Mouse (Mus musculus) small intestine, adult 2 months (tissue): ENCODE data around the gene Hinfp. TPM values are rescaled to one million over a fixed set of nuclear protein-coding genes. Genes with fewer than 3 reads are reported as not detected.

Experiments used
- H3K27ac ChIP-seq: fragments of 200-500 bp; 2 replicates; pipeline ENCODE4 v1.5.1; 2012; ENCODE audit warnings: low read depth, low read length, control low read depth, inconsistent platforms; ENCODE audit not compliant: insufficient read depth
- H3K27me3 ChIP-seq: fragments of 200-500 bp; 2 replicates; pipeline ENCODE4 v1.6.1; 2012; ENCODE audit warnings: mild to moderate bottlenecking, moderate library complexity, low read length, inconsistent platforms; ENCODE audit not compliant: control insufficient read depth, insufficient read depth
- H3K36me3 ChIP-seq: fragments of 200-500 bp; 2 replicates; pipeline ENCODE4 v1.6.1; 2012; ENCODE audit warnings: mild to moderate bottlenecking, low read length, control low read depth, inconsistent platforms; ENCODE audit not compliant: control insufficient read depth, insufficient read depth
- H3K4me1 ChIP-seq: fragments of 200-500 bp; 2 replicates; pipeline ENCODE4 v1.6.1; 2012; ENCODE audit warnings: low read length, inconsistent platforms, mixed read lengths; ENCODE audit not compliant: control insufficient read depth, insufficient read depth, insufficient read length
- H3K4me3 ChIP-seq: fragments of 200-500 bp; 2 replicates; pipeline ENCODE4 v1.5.1; 2012; ENCODE audit warnings: low read depth, mild to moderate bottlenecking, control low read depth, inconsistent platforms, low read length, moderate library complexity
- CTCF ChIP-seq: fragments of 200-500 bp; IDR thresholded peaks from 2 replicates; pipeline ENCODE4 v1.5.1; 2012; ENCODE audit warnings: low read depth, mild to moderate bottlenecking, control low read depth, inconsistent platforms, low read length, moderate library complexity, mixed read lengths; ENCODE audit not compliant: insufficient replicate concordance, insufficient read length; ENCODE audit errors: extremely low read depth
- POLR2A ChIP-seq: fragments of 200-500 bp; IDR thresholded peaks from 2 replicates; pipeline ENCODE4 v1.6.1; 2012; ENCODE audit warnings: low read depth, mild to moderate bottlenecking, control low read depth, inconsistent platforms, low read length, moderate library complexity
- WGBS: fragments of 180-500 bp; shearing (Covaris S2); methylation state at CpG from one replicate; pipeline ENCODE4 v1.1.7; 2018; 5-methylcytosine and 5-hydroxymethylcytosine counted together
- polyA plus RNA-seq: library from polyadenylated mRNA; depleted of rRNA; stranded (reverse); fragments of >200 nt; gene quantifications from 2 replicates; pipeline ENCODE4 v1.2.3, GENCODE M21; 2012

Gene Hinfp
- polyA plus RNA-seq, 1 experiment = 20.8 TPM

GRCm38 (mm10) chr9:44268027-44268360 is 37.5 kb downstream of the Hinfp start:
- TF ChIP-seq CTCF = peak; percentile 85
- TF ChIP-seq POLR2A = no peak; the same call in 1 of the 2 replicates
- Histone ChIP-seq H3K4me3 (peak overlapping the region; percentile 73), H3K27ac (peak overlapping the region; percentile 82), H3K36me3 (peaks cover 2% of the 10 kb centered on the region; the same call in 1 of the 2 replicates), H3K27me3 (no peaks in the 10 kb centered on the region), H3K4me1 (peaks cover 2% of the 10 kb centered on the region; the same call in 1 of the 2 replicates)
- WGBS = 3% methylated on average over 28 of the region's 28 CpGs

- TF ChIP-seq CTCF (no peak), POLR2A (no peak)
- H3K36me3 ChIP-seq = peaks cover 2% of the 10 kb centered on the region; the same call in 1 of the 2 replicates
- H3K4me1 ChIP-seq = peaks cover 2% of the 10 kb centered on the region; the same call in 1 of the 2 replicates
- no peaks in the 10 kb centered on the region for H3K27me3 ChIP-seq
- peak overlapping the region; percentile 82 for H3K27ac ChIP-seq
- peak overlapping the region; percentile 73 for H3K4me3 ChIP-seq
- WGBS = 6% methylated on average over 23 of the region's 23 CpGs
Measured at GRCm38 (mm10) chr9:44267319-44268026, 38.0 kb downstream of the Hinfp start.

- 83% methylated on average over 8 of the region's 8 CpGs for whole genome bisulfite sequencing
- peaks cover 5% of the 10 kb centered on the region; the same call in 1 of the 2 replicates for H3K36me3 ChIP-seq
- H3K27me3 ChIP-seq = no peaks in the 10 kb centered on the region
- no peak for TF ChIP-seq CTCF
- no peak for TF ChIP-seq POLR2A
- peaks cover 2% of the 10 kb centered on the region; the same call in 1 of the 2 replicates for H3K4me1 ChIP-seq
- no peak overlapping the region for H3K27ac ChIP-seq
- no peak overlapping the region for H3K4me3 ChIP-seq
Measured at GRCm38 (mm10) chr9:44266478-44267226, 38.8 kb downstream of the Hinfp start.

- Histone ChIP-seq H3K36me3 (peaks cover 7% of the 10 kb centered on the region; the same call in 1 of the 2 replicates), H3K27me3 (no peaks in the 10 kb centered on the region), H3K27ac (no peak overlapping the region), H3K4me1 (no peaks in the 10 kb centered on the region), H3K4me3 (no peak overlapping the region)
- no peak for TF ChIP-seq POLR2A
- TF ChIP-seq CTCF = no peak
- 69% methylated on average over 14 of the region's 14 CpGs for WGBS
Measured at GRCm38 (mm10) chr9:44261388-44261787, 44.1 kb downstream of the Hinfp start.

GRCm38 (mm10) chr9:44259014-44259413 is 46.5 kb downstream of the Hinfp start:
- Histone ChIP-seq H3K4me3 (no peak overlapping the region), H3K4me1 (no peaks in the 10 kb centered on the region), H3K36me3 (peaks cover 6% of the 10 kb centered on the region; the same call in 1 of the 2 replicates), H3K27me3 (no peaks in the 10 kb centered on the region), H3K27ac (no peak overlapping the region)
- 84% methylated on average over 10 of the region's 10 CpGs for WGBS
- no peak for TF ChIP-seq POLR2A
- TF ChIP-seq CTCF = no peak

GRCm38 (mm10) chr9:44256213-44256612 is 49.3 kb downstream of the Hinfp start:
- peaks cover 3% of the 10 kb centered on the region; the same call in 1 of the 2 replicates for H3K4me1 ChIP-seq
- H3K27me3 ChIP-seq = no peaks in the 10 kb centered on the region
- no peak overlapping the region for H3K4me3 ChIP-seq
- H3K36me3 ChIP-seq = peaks cover 2% of the 10 kb centered on the region; the same call in 1 of the 2 replicates
- TF ChIP-seq CTCF (no peak), POLR2A (no peak)
- WGBS = 70% methylated on average over 8 of the region's 8 CpGs
- no peak overlapping the region for H3K27ac ChIP-seq

- H3K27ac ChIP-seq = no peak overlapping the region
- TF ChIP-seq POLR2A (no peak), CTCF (no peak)
- H3K36me3 ChIP-seq = peaks cover 3% of the 10 kb centered on the region; the same call in 1 of the 2 replicates
- no peaks in the 10 kb centered on the region for H3K27me3 ChIP-seq
- H3K4me1 ChIP-seq = peaks cover 8% of the 10 kb centered on the region
- no peak overlapping the region for H3K4me3 ChIP-seq
- 82% methylated on average over 6 of the region's 6 CpGs for WGBS
Measured at GRCm38 (mm10) chr9:44255136-44255521, 50.3 kb downstream of the Hinfp start.
